Mouse (Mus musculus) embryonic facial prominence, embryonic 10.5 days (tissue): Measurements from ENCODE around the gene Cela2a. TPM values are rescaled to one million over a fixed set of nuclear protein-coding genes. Genes with fewer than 3 reads are reported as not detected.

Experiments used
- DNase-seq: peaks from one replicate; pipeline ENCODE4 v3.0.0-alpha.2; 2017; ENCODE audit warnings: low spot score
- H3K27ac ChIP-seq: fragments of 300-500 bp; sonication (generic); replicated peaks from 2 replicates; pipeline ENCODE4 v1.5.1; 2016; ENCODE audit warnings: mild to moderate bottlenecking
- H3K27me3 ChIP-seq: fragments of 300-500 bp; sonication (generic); replicated peaks from 2 replicates; pipeline ENCODE4 v1.6.1; 2016; ENCODE audit warnings: low read depth, mild to moderate bottlenecking; ENCODE audit not compliant: poor library complexity, severe bottlenecking
- H3K36me3 ChIP-seq: fragments of 300-500 bp; sonication (generic); replicated peaks from 2 replicates; pipeline ENCODE4 v1.6.1; 2016; ENCODE audit warnings: mild to moderate bottlenecking, moderate library complexity
- H3K4me1 ChIP-seq: fragments of 300-500 bp; sonication (generic); 2 replicates; pipeline ENCODE4 v1.6.1; 2016
- H3K4me3 ChIP-seq: fragments of 300-500 bp; sonication (generic); 2 replicates; pipeline ENCODE4 v1.5.1; 2016; ENCODE audit warnings: mild to moderate bottlenecking, moderate library complexity
- H3K9me3 ChIP-seq: fragments of 300-500 bp; sonication (generic); 2 replicates; pipeline ENCODE4 v1.6.1; 2016; ENCODE audit warnings: mild to moderate bottlenecking
- WGBS: fragments of 180-500 bp; shearing (Covaris S2); methylation state at CpG from one replicate; pipeline ENCODE4 v1.1.7; 2016; 5-methylcytosine and 5-hydroxymethylcytosine counted together
- polyA plus RNA-seq: library from polyadenylated mRNA; unstranded; fragments of >200 nt; fragmentation: Nextera tagmentation; extraction: Ambion mirVana; gene quantifications from 2 replicates; pipeline ENCODE4 v1.2.1, GENCODE M21; 2016

Cela2a gene
- polyA plus RNA-seq, 1 experiment from 2014 or later, result not detected

DNA sequence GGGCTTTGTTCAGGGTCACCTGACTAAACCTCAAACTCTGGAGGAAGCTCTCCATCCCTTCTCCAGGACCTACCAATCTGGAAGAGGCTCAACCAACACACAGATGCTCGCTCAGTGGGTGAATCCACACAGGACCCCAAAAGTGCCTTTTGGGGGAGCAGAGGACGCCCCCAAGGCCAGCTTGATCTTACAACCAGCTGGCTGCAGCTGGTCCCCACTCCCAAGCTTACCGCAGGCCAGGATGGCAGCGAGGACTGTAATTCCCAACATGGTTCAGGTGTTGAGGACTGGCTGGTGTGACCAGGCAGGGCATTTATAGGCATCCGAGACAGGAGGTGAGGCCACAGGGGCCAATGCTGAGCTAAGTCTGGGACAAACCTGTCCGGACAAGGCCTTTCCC, 20.0 kb upstream of the Cela2a start, which contains the start of gene Ctrc:
Gene Ctrc (minus strand): TSS at position 361 of the 400 bp plus-strand sequence.
- Histone ChIP-seq H3K4me1 (no peaks in the 10 kb centered on the region), H3K4me3 (no peak within 1 kb of the TSS), H3K27ac (no peak within 1 kb of the TSS), H3K36me3 (no peaks in the 10 kb centered on the region), H3K9me3 (no peaks in the 10 kb centered on the region), H3K27me3 (no peaks in the 10 kb centered on the region)
- DNase-seq, result no peak
- WGBS, result 82% methylated on average over 6 of the region's 6 CpGs

DNA sequence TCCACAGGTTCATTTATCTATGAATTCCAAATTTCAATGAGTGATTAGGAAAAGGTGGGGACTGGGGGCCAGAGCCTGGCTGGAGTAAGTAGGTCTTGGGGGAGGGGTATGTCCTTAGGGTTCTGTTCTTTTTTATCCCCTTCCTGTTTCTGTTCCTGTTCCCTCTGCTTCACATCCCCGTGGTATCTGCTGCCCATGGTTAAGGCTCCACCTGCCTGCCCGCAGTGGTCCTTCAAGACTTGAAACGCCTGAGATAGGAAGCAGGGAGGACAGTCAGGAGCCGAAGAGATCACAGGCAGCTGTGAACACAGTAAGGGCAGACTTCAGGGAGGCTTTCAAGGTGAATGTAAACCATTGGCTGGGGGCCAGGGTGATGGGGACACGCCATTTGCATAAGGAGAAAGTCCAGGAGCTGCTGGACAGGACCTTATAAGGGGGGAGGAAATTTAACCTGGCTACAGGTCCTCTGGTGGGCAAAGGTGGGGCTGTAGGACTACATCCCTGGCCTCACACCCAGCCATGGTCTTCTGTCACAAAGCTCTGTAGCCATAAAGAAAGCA, 8.7 kb upstream of the Cela2a start:
- 74% methylated on average over 5 of the region's 5 CpGs for WGBS
- no peaks in the 10 kb centered on the region for H3K9me3 ChIP-seq
- H3K27me3 ChIP-seq, result no peaks in the 10 kb centered on the region
- no peak for DNase-seq
- H3K4me1 ChIP-seq, result no peaks in the 10 kb centered on the region
- H3K36me3 ChIP-seq, result no peaks in the 10 kb centered on the region
- H3K4me3 ChIP-seq, result no peak overlapping the region
- H3K27ac ChIP-seq, result no peak overlapping the region

DNA sequence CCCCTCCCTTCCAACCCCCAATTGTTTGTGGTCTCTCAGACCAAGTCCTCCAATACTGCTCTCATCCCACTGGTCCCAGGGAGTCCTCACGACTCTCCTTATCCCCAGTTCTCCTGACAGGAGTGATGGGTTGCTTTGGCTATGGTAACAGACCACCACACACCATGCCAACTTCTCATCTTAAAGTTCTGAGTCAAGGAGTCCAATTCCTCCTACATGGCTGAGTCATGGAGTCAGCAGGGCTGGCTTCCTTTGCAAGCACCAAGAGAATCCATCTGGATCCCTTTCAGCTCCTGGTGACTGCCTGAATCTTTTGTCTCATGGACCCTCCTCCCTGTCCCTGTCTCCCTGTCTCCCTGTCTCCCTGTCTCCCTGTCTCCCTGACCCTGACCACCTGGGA, 8.0 kb upstream of the Cela2a start:
- Histone ChIP-seq H3K27ac (no peak overlapping the region; the same call in 1 of the 2 replicates), H3K4me1 (no peaks in the 10 kb centered on the region), H3K4me3 (no peak overlapping the region), H3K36me3 (no peaks in the 10 kb centered on the region), H3K9me3 (no peaks in the 10 kb centered on the region), H3K27me3 (no peaks in the 10 kb centered on the region)
- 49% methylated on average over 1 of the region's 1 CpGs for WGBS
- DNase-seq, result no peak

DNA sequence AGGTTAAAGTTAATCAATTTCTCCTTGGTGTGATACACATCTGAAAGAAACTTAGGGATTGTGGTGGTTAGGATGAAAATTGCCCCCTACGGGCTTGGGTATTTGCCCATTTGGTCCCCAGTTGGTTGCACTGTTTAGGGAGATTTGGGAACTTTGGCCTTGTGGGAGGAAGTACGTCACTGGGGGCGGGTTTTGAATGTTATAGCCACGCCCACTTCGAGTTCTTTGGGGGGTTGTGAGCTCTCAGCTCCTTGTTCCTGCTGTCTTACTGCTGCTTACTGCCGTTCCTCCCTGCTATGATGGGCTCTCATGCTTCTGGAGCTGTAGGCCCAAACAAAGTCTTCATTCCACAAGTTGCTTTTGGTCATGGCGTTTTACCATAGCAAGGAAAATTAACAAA, 5.4 kb upstream of the Cela2a start:
- Histone ChIP-seq H3K4me3 (no peak overlapping the region), H3K27me3 (no peaks in the 10 kb centered on the region), H3K4me1 (no peaks in the 10 kb centered on the region), H3K36me3 (no peaks in the 10 kb centered on the region), H3K27ac (no peak overlapping the region), H3K9me3 (no peaks in the 10 kb centered on the region)
- WGBS, result 77% methylated on average over 7 of the region's 7 CpGs
- no peak for DNase-seq

DNA sequence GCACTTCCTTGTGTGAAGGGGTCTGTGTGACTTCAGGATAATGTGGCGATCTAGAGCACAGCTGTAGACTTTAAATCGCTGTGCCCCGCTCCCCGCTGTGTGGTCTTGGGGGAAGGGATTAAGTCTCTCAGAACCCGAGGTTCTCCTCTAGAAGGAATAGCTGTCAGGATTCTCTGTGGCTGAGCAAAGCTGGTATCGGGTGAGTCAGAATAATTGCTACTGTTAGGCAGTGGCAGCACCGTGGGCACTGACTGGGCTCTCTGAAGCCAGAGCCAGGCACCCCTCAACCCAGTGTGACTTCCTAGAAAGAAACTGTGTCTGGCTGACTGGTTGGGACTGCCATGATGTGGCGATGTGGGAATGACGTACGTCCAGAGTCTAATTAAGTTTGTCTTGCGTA, 4.4 kb upstream of the Cela2a start:
- Histone ChIP-seq H3K9me3 (no peaks in the 10 kb centered on the region), H3K27me3 (no peaks in the 10 kb centered on the region), H3K4me3 (no peak overlapping the region), H3K4me1 (no peaks in the 10 kb centered on the region), H3K27ac (no peak overlapping the region), H3K36me3 (no peaks in the 10 kb centered on the region)
- DNase-seq, result no peak
- 61% methylated on average over 11 of the region's 11 CpGs for WGBS

DNA sequence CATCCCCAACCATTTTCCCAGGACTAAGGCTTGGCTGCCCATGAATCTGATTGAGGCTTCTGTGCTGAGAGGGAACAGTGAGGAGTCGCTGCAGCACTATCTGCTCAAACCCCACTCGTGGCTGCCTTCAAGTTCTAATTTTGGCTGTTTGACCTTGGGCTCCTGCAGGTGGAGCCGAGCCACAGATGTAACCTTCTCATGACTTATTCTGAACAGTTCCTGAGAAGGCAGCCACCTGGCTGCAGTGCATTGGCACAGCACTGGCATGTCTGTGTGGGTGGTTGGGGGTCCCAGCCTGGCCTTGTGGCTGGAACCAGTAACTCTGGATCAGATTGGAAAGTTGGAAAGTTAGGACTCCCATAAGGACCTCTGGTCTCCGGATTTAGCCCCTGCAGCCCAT, 2.2 kb upstream of the Cela2a start:
- WGBS, result 70% methylated on average over 4 of the region's 4 CpGs

DNA sequence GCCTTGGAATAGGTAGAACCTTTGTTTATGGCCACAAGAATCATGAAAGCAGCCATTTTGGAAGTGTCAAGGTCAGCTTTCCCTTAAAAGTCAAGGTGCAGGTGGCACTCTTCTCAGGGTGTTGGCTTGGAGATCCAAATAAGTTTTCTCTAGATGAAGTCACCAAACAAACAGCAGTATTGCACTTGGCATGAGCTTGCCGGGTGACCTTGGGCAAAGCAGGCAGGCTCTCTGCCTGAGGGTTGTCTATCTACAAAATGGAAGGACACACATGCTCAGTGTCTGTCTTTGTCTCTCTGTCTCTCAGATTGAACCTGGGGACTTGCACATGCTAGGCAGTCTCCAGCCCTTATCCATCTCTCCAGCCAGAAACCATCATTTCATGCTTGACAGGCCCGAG, 1.4 kb upstream of the Cela2a start:
- H3K4me3 ChIP-seq, result no peak overlapping the region
- no peaks in the 10 kb centered on the region for H3K9me3 ChIP-seq
- no peak for DNase-seq
- WGBS, result 82% methylated on average over 2 of the region's 2 CpGs
- H3K27ac ChIP-seq, result no peak overlapping the region
- H3K36me3 ChIP-seq, result no peaks in the 10 kb centered on the region
- no peaks in the 10 kb centered on the region for H3K27me3 ChIP-seq
- peaks cover 4% of the 10 kb centered on the region; the same call in 1 of the 2 replicates for H3K4me1 ChIP-seq

More for the DNA sequence above, 2.2 kb upstream of the Cela2a start:
- Histone ChIP-seq H3K9me3 (no peaks in the 10 kb centered on the region), H3K36me3 (no peaks in the 10 kb centered on the region), H3K27me3 (no peaks in the 10 kb centered on the region), H3K4me1 (no peaks in the 10 kb centered on the region), H3K27ac (no peak overlapping the region), H3K4me3 (no peak overlapping the region)
- DNase-seq, result no peak

DNA sequence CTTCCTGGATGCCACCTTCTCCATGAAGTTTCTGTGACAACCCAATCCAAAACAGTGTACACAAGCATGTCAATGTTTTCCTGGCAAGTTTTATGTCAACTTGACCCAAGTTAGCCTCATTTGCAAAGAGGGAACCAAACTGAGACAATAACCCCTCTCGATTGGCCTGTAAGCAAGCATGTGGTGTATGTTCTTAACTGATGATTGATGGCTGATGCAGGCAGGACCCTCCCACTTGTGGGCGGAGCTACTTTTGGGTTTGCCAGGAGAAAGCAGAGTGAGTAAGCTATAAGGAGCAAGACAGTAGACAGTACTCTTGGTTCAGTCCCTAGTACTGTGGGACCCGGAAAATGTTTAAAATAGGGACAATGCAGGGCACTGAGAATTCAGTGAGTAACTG, 3.0 kb downstream of the Cela2a start:
- H3K27me3 ChIP-seq, result no peaks in the 10 kb centered on the region
- WGBS, result 65% methylated on average over 3 of the region's 3 CpGs
- no peak overlapping the region for H3K27ac ChIP-seq
- DNase-seq, result peak; percentile 36
- H3K4me1 ChIP-seq, result peaks cover 11% of the 10 kb centered on the region; the same call in 1 of the 2 replicates
- H3K36me3 ChIP-seq, result no peaks in the 10 kb centered on the region
- no peak overlapping the region for H3K4me3 ChIP-seq
- H3K9me3 ChIP-seq, result no peaks in the 10 kb centered on the region

DNA sequence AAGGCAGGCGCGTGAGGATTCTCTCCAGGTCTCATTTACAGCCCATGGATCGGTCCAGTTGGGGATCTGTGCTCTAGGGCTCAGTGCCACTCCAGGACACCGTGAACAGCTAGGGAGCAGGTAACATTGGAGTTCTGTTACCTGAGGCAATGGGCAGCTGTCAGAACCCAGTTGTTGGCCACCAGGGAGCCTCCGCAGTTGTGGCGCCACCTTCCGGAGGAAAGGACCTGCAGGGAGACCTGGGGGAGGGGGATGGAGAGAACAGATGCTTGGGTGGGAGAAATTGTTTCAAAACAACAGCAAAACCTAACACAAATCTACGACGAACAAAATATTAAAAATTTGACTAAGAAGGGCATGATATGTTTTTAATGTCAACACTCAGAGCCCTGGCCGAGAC, 3.9 kb downstream of the Cela2a start:
- Histone ChIP-seq H3K27ac (no peak overlapping the region), H3K27me3 (no peaks in the 10 kb centered on the region), H3K4me1 (peaks cover 19% of the 10 kb centered on the region), H3K36me3 (no peaks in the 10 kb centered on the region), H3K9me3 (no peaks in the 10 kb centered on the region), H3K4me3 (no peak overlapping the region)
- DNase-seq, result peak; percentile 21
- 74% methylated on average over 10 of the region's 10 CpGs for WGBS

DNA sequence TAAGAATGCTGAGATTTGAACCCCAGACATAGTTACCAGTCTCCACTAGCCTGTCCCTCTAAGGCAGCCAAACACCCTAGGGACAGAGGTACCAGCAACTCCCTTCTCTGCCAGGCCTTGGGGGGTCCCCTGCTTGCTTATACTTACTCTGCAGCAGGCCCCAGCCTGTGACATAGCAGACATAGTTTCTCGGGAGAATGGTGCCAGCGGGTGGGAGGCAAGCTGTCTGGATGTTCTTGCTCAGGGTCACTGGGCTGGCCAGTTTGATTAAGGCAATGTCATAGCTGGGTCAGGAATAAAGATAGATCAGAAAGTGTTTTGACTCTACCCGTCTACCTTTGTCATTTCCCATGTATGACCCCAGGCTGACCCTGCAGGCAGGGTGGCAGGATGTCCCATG, 4.8 kb downstream of the Cela2a start:
- H3K4me1 ChIP-seq, result peaks cover 24% of the 10 kb centered on the region
- DNase-seq, result no peak
- H3K36me3 ChIP-seq, result no peaks in the 10 kb centered on the region
- no peak overlapping the region for H3K4me3 ChIP-seq
- no peak overlapping the region for H3K27ac ChIP-seq
- H3K9me3 ChIP-seq, result no peaks in the 10 kb centered on the region
- WGBS, result 75% methylated on average over 3 of the region's 3 CpGs
- no peaks in the 10 kb centered on the region for H3K27me3 ChIP-seq

DNA sequence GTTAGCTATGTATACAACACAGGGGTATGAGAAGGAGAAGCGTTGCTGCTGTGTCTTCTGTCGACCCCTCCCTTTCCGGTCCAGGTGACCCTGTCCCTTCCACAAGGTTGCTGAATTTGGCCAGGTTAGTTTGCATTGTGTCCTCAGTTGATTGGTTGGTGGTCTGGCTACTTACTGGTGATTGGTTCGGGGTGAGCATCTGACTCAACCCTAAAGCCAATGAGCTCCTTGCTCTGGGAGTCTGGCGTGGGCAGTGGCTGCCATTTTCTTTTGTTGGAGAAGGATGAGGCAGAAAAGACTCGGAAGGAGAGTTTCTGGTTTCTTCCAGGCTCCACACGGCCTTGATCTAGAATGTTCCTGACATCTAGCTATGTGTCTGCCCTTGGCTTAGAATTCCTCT, 6.6 kb downstream of the Cela2a start:
- Histone ChIP-seq H3K27me3 (no peaks in the 10 kb centered on the region), H3K9me3 (no peaks in the 10 kb centered on the region), H3K27ac (no peak overlapping the region), H3K36me3 (peaks cover 14% of the 10 kb centered on the region), H3K4me1 (peaks cover 24% of the 10 kb centered on the region), H3K4me3 (no peak overlapping the region)
- no peak for DNase-seq
- 90% methylated on average over 7 of the region's 7 CpGs for WGBS

DNA sequence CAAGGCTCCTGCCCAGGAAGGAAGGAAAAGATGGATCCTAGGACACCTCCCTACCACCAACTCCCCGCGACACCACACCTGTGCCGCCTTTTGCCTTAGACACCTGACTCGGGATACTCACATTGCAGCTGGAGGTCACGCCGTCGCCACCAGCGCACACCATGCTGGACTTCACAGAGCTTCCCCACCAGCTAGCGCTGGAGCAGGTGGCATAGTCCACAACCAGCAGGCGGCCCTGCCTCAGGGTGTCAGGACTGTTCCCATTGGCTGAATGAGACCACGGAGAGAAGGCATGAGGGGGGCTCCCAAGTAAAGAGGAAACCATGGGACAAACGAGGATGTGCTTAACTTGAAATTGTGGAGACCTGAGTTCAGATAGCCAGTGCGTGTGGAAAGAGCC, 7.1 kb downstream of the Cela2a start:
- H3K27me3 ChIP-seq, result no peaks in the 10 kb centered on the region
- no peak for DNase-seq
- H3K9me3 ChIP-seq, result no peaks in the 10 kb centered on the region
- H3K27ac ChIP-seq, result no peak overlapping the region
- H3K36me3 ChIP-seq, result peaks cover 18% of the 10 kb centered on the region
- WGBS, result 91% methylated on average over 13 of the region's 13 CpGs
- H3K4me3 ChIP-seq, result no peak overlapping the region
- peaks cover 24% of the 10 kb centered on the region for H3K4me1 ChIP-seq

DNA sequence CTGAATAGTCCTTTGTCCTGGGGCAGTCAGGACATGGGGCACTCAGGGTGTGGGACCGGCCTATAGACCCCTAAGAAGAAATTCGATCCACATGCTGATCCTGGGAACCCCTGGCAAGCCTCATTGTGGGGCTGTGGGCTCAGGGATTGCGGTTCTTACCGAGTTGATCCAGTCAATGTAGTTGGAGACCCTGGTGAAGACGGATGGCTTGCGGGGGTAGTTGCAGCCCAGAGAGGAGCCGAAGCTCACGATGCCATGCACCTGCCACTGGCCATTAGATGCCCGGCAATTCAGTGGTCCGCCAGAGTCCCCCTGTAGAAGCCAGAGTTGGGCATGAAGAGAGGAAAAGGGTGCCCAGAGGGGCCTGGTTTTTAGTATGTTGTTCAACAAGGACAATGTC, 8.3 kb downstream of the Cela2a start:
- no peak for DNase-seq
- Histone ChIP-seq H3K27me3 (no peaks in the 10 kb centered on the region), H3K4me1 (peaks cover 23% of the 10 kb centered on the region), H3K4me3 (no peak overlapping the region), H3K36me3 (peaks cover 30% of the 10 kb centered on the region), H3K27ac (no peak overlapping the region), H3K9me3 (no peaks in the 10 kb centered on the region)
- 58% methylated on average over 10 of the region's 10 CpGs for WGBS
